Mouse (Mus musculus) stomach, embryonic 14.5 days (tissue): Measurements from ENCODE around the gene Map4k3. TPM values are rescaled to one million over a fixed set of nuclear protein-coding genes. Genes with fewer than 3 reads are reported as not detected.

Source experiments
- ATAC-seq: fragments of 200-750 bp; cut with Nextera tagmentation; 2 replicates; pipeline ENCODE4 v1.8.0; 2017; ENCODE audit warnings: low read depth, moderate TSS enrichment; ENCODE audit not compliant: insufficient number of reproducible peaks, insufficient read depth, low FRiP score
- H3K27ac ChIP-seq: fragments of 300-500 bp; sonication (generic); 2 replicates; pipeline ENCODE4 v1.5.1; 2014; ENCODE audit warnings: mild to moderate bottlenecking, low read length, moderate library complexity, mixed read lengths
- H3K27me3 ChIP-seq: fragments of 300-500 bp; sonication (generic); 2 replicates; pipeline ENCODE4 v1.6.1; 2014; ENCODE audit warnings: low read length, control low read depth, mixed read lengths; ENCODE audit not compliant: control insufficient read depth, insufficient read depth
- H3K36me3 ChIP-seq: fragments of 300-500 bp; sonication (generic); 2 replicates; pipeline ENCODE4 v1.6.1; 2014; ENCODE audit warnings: mild to moderate bottlenecking, control low read depth, low read length, moderate library complexity, mixed read lengths; ENCODE audit not compliant: control insufficient read depth, insufficient read depth
- H3K4me1 ChIP-seq: fragments of 300-500 bp; sonication (generic); 2 replicates; pipeline ENCODE4 v1.6.1; 2014; ENCODE audit warnings: low read length, control low read depth, mixed read lengths; ENCODE audit not compliant: control insufficient read depth, insufficient read depth
- H3K4me2 ChIP-seq: fragments of 300-500 bp; sonication (generic); replicated peaks from 2 replicates; pipeline ENCODE4 v1.6.1; 2014; ENCODE audit warnings: low read depth, low read length, control low read depth
- H3K4me3 ChIP-seq: fragments of 300-500 bp; sonication (generic); 2 replicates; pipeline ENCODE4 v1.5.1; 2014; ENCODE audit warnings: low read depth, low read length, control low read depth
- H3K9ac ChIP-seq: fragments of 300-500 bp; sonication (generic); replicated peaks from 2 replicates; pipeline ENCODE4 v1.6.1; 2014; ENCODE audit warnings: low read depth, mild to moderate bottlenecking, control low read depth, low read length, moderate library complexity, mixed read lengths
- H3K9me3 ChIP-seq: fragments of 300-500 bp; sonication (generic); 2 replicates; pipeline ENCODE4 v1.6.1; 2016; ENCODE audit warnings: low read depth, low read length, control low read depth; ENCODE audit not compliant: control insufficient read depth
- WGBS: fragments of 180-500 bp; shearing (Covaris S2); extraction: QIAGEN DNeasy Blood & Tissue Kit; methylation state at CpG from one replicate; pipeline ENCODE4 v1.1.7; 2014; 5-methylcytosine and 5-hydroxymethylcytosine counted together
- polyA plus RNA-seq: library from polyadenylated mRNA; unstranded; fragments of >200 nt; fragmentation: Nextera tagmentation; extraction: Ambion mirVana; gene quantifications from 2 replicates; pipeline ENCODE4 v1.2.1, GENCODE M21; 2014

The Map4k3 gene
- polyA plus RNA-seq, 1 experiment from 2014 or later = 39.5 TPM

- ATAC-seq = 0 out of 2 replicates have a peak, but pooled peaks have one; percentile 58
- peaks cover 16% of the 10 kb centered on the region for H3K36me3 ChIP-seq
- no peaks in the 10 kb centered on the region for H3K4me1 ChIP-seq
- no peaks in the 10 kb centered on the region for H3K9me3 ChIP-seq
- H3K27ac ChIP-seq = no peak overlapping the region
- no peak overlapping the region for H3K4me2 ChIP-seq
- H3K9ac ChIP-seq = no peak overlapping the region
- H3K27me3 ChIP-seq = no peaks in the 10 kb centered on the region
- no peak overlapping the region for H3K4me3 ChIP-seq
- WGBS = 52% methylated on average over 5 of the region's 5 CpGs
Observed at GRCm38 (mm10) chr17:80620786-80621423, 107.4 kb downstream of the Map4k3 start.

- WGBS = 91% methylated on average over 13 of the region's 13 CpGs
- no peak overlapping the region for H3K4me2 ChIP-seq
- H3K27me3 ChIP-seq = no peaks in the 10 kb centered on the region
Observed at GRCm38 (mm10) chr17:80619556-80619955, 108.7 kb downstream of the Map4k3 start.

GRCm38 (mm10) chr17:80618890-80619289, 109.4 kb downstream of the Map4k3 start:
- no peak overlapping the region for H3K27ac ChIP-seq
- no peak overlapping the region for H3K4me3 ChIP-seq
- peaks cover 32% of the 10 kb centered on the region for H3K36me3 ChIP-seq
- no peaks in the 10 kb centered on the region for H3K27me3 ChIP-seq
- no peaks in the 10 kb centered on the region for H3K4me1 ChIP-seq
- no peaks in the 10 kb centered on the region for H3K9me3 ChIP-seq
- no peak overlapping the region for H3K4me2 ChIP-seq
- no peak overlapping the region for H3K9ac ChIP-seq
- WGBS = 79% methylated on average over 5 of the region's 5 CpGs
- ATAC-seq = no peak

More at GRCm38 (mm10) chr17:80619556-80619955, 108.7 kb downstream of the Map4k3 start:
- Histone ChIP-seq H3K4me3 (no peak overlapping the region), H3K4me1 (no peaks in the 10 kb centered on the region), H3K9me3 (no peaks in the 10 kb centered on the region), H3K27ac (no peak overlapping the region), H3K9ac (no peak overlapping the region), H3K36me3 (peaks cover 30% of the 10 kb centered on the region)
- no peak for ATAC-seq

GRCm38 (mm10) chr17:80603806-80604205, 124.5 kb downstream of the Map4k3 start:
- H3K9me3 ChIP-seq = no peaks in the 10 kb centered on the region
- no peak overlapping the region for H3K27ac ChIP-seq
- no peaks in the 10 kb centered on the region for H3K4me1 ChIP-seq
- H3K36me3 ChIP-seq = peaks cover 73% of the 10 kb centered on the region
- H3K4me3 ChIP-seq = no peak overlapping the region
- no peak overlapping the region for H3K4me2 ChIP-seq
- no peaks in the 10 kb centered on the region for H3K27me3 ChIP-seq
- no peak overlapping the region for H3K9ac ChIP-seq
- no peak for ATAC-seq
- WGBS = 93% methylated on average over 6 of the region's 6 CpGs

- no peak for ATAC-seq
- no peaks in the 10 kb centered on the region for H3K4me1 ChIP-seq
- no peak overlapping the region for H3K4me2 ChIP-seq
- H3K9ac ChIP-seq = no peak overlapping the region
- no peaks in the 10 kb centered on the region for H3K27me3 ChIP-seq
- H3K4me3 ChIP-seq = no peak overlapping the region
- 94% methylated on average over 19 of the region's 19 CpGs for WGBS
- H3K36me3 ChIP-seq = peaks cover 67% of the 10 kb centered on the region
- H3K27ac ChIP-seq = no peak overlapping the region
- no peaks in the 10 kb centered on the region for H3K9me3 ChIP-seq
Observed at GRCm38 (mm10) chr17:80603079-80603625, 125.1 kb downstream of the Map4k3 start.

GRCm38 (mm10) chr17:80601371-80601770, 126.9 kb downstream of the Map4k3 start:
- no peaks in the 10 kb centered on the region for H3K27me3 ChIP-seq
- no peak overlapping the region for H3K4me3 ChIP-seq

GRCm38 (mm10) chr17:80583051-80583450, 145.2 kb downstream of the Map4k3 start:
- Histone ChIP-seq H3K4me1 (no peaks in the 10 kb centered on the region), H3K4me3 (no peak overlapping the region), H3K27me3 (no peaks in the 10 kb centered on the region), H3K9ac (no peak overlapping the region), H3K4me2 (no peak overlapping the region), H3K36me3 (peaks cover 29% of the 10 kb centered on the region), H3K9me3 (no peaks in the 10 kb centered on the region), H3K27ac (no peak overlapping the region)
- 95% methylated on average over 6 of the region's 6 CpGs for WGBS
- ATAC-seq = no peak

More at GRCm38 (mm10) chr17:80601371-80601770, 126.9 kb downstream of the Map4k3 start:
- no peak overlapping the region for H3K27ac ChIP-seq
- H3K36me3 ChIP-seq = peaks cover 70% of the 10 kb centered on the region
- WGBS = 62% methylated on average over 13 of the region's 13 CpGs
- no peak overlapping the region for H3K9ac ChIP-seq
- H3K4me2 ChIP-seq = no peak overlapping the region
- no peaks in the 10 kb centered on the region for H3K4me1 ChIP-seq
- ATAC-seq = no peak
- no peaks in the 10 kb centered on the region for H3K9me3 ChIP-seq

GRCm38 (mm10) chr17:80579901-80580300, 148.4 kb downstream of the Map4k3 start:
- Histone ChIP-seq H3K27ac (no peak overlapping the region), H3K27me3 (no peaks in the 10 kb centered on the region), H3K36me3 (peaks cover 29% of the 10 kb centered on the region), H3K4me1 (0 out of 2 replicates have a peak, but pooled peaks cover 2% of the 10 kb centered on the region), H3K4me2 (no peak overlapping the region), H3K9ac (no peak overlapping the region), H3K9me3 (no peaks in the 10 kb centered on the region), H3K4me3 (no peak overlapping the region)
- WGBS = 76% methylated on average over 6 of the region's 6 CpGs
- ATAC-seq = no peak
